In genomic region chr5:123223051-123223410, GRCm38 (mm10) we compare ENCODE assay signal across 16 mouse cellular contexts. TPM values are rescaled to one million over a fixed set of nuclear protein-coding genes. Genes with fewer than 3 reads are reported as not detected.
DNase-seq lines count a peak whose midpoint lies in the region; ATAC-seq and TF ChIP-seq lines count a peak whose summit lies in the region.
"Had no signal": no experiment of that assay in that cellular context is flagged by ENCODE, and none has a peak within 500 bp of the region (broad histone marks: within the 10 kb centered on the region; RNA-seq: fewer than 3 reads in every experiment).

No protein-coding gene starts in this region.

- H3K4me3 ChIP-seq in lung, postnatal 0 days (ENCODE audit: low read depth, low read length), result no peak overlapping the region
- H3K4me3 ChIP-seq: limb, embryonic 13.5 days; megakaryocyte, embryonic 14.5 days had no signal

- no peaks in the 10 kb centered on the region for H3K27me3 ChIP-seq in lung, postnatal 0 days (replicated peaks; ENCODE audit: insufficient read depth, low read length)
- H3K27me3 ChIP-seq: limb, embryonic 13.5 days; megakaryocyte, embryonic 14.5 days had no signal

- ATAC-seq in lung, postnatal 0 days, result no peak
- peak; percentile 82 for ATAC-seq in megakaryocyte-erythroid progenitor cell, adult 5-6 weeks (replicated peaks; ENCODE audit: low FRiP score, low TSS enrichment, poor library complexity, severe bottlenecking)
- ATAC-seq in activated CD4-positive, CD25-positive, alpha-beta regulatory T cell, adult 4 months, result no peak

- no peaks in the 10 kb centered on the region for H3K36me3 ChIP-seq in lung, postnatal 0 days (ENCODE audit: insufficient read depth, low read length)
- H3K36me3 ChIP-seq: limb, embryonic 13.5 days had no signal

- H3K4me1 ChIP-seq in lung, postnatal 0 days (ENCODE audit: insufficient read depth, low read depth, low read length), result no peaks in the 10 kb centered on the region
- H3K4me1 ChIP-seq: limb, embryonic 13.5 days had no signal

- TF ChIP-seq EP300 in lung, postnatal 0 days (IDR thresholded peaks at IDR 0.05), result no peak

- H3K27ac ChIP-seq in lung, postnatal 0 days (ENCODE audit: low read length), result no peak overlapping the region
- H3K27ac ChIP-seq: limb, embryonic 13.5 days had no signal

- 58% methylated on average over 4 of the region's 4 CpGs for WGBS in lung, postnatal 0 days

- no peak overlapping the region for H3K4me2 ChIP-seq in lung, postnatal 0 days (replicated peaks; ENCODE audit: low read depth, low read length)
- H3K4me2 ChIP-seq: limb, embryonic 13.5 days had no signal

- no peak overlapping the region for H3K9ac ChIP-seq in lung, postnatal 0 days (replicated peaks; ENCODE audit: low read depth)
- H3K9ac ChIP-seq: limb, embryonic 13.5 days had no signal

- H3K9me3 ChIP-seq in lung, postnatal 0 days (ENCODE audit: low read length), result no peaks in the 10 kb centered on the region

- peak; percentile 33 for DNase-seq in adrenal gland, adult 2 months
- DNase-seq in adrenal gland, postnatal 10 days, result no peak
- DNase-seq in lung, postnatal 36 days, result peak; percentile 21
- DNase-seq in lung, postnatal 0 days (ENCODE audit: low spot score), result no peak
- peak; percentile 64 to 82 for DNase-seq in kidney, postnatal 36 days
- DNase-seq in thymus, postnatal 25 days, result no peak
- DNase-seq: embryo, embryonic 11 days; gastrocnemius, postnatal 10 days; heart, postnatal 10 days; layer of hippocampus, postnatal 36 days had no signal

- TF ChIP-seq CTCF in lung, postnatal 0 days (IDR thresholded peaks at IDR 0.05), result no peak

RNA-seq across cellular contexts. Expression of gene Wdr66, which starts 28.9 kb away (rescaled TPM):
- total RNA-seq in adrenal gland, adult 2 months (2021), result 1 to 10 TPM; 1.0 to 1.2 TPM
- polyA plus RNA-seq in adrenal gland, adult 2 months (2012; rRNA removed), result 0.56 and 0.79 TPM in 2 replicates
- total RNA-seq in adrenal gland, postnatal 10 days (2021), result under 1 TPM; 0.39 to 0.73 TPM
- 1.9 and 2.5 TPM in 2 replicates for polyA plus RNA-seq in lung, postnatal 0 days (2015; fragmentation: Nextera tagmentation; extraction: Ambion mirVana)
- total RNA-seq in megakaryocyte-erythroid progenitor cell, adult 5-6 weeks (2014; fragmentation: Nextera tagmentation), result not detected in 2 replicates
- total RNA-seq in megakaryocyte-erythroid progenitor cell, adult 5-6 weeks (2017), result 0.28 TPM in 1 of 2 replicates, not detected in the other
- polyA plus RNA-seq in activated CD4-positive, CD25-positive, alpha-beta regulatory T cell, adult 4 months (2017; shearing (Covaris generic)), result 1 to 10 TPM in 1 of 2 experiments, under 1 TPM in 1; 0.54 to 1.4 TPM

RNA-seq across cellular contexts. Expression of gene Hpd, which starts 40.5 kb away (rescaled TPM):
- total RNA-seq in adrenal gland, adult 2 months (2021), result 10 to 100 TPM in 1 of 2 experiments, 1 to 10 TPM in 1; 5.0 to 11.2 TPM
- polyA plus RNA-seq in adrenal gland, adult 2 months (2012; rRNA removed), result 1.0 and 2.2 TPM in 2 replicates
- 100 to 1,000 TPM in 1 of 2 experiments, 10 to 100 TPM in 1; 65.8 to 142 TPM for total RNA-seq in adrenal gland, postnatal 10 days (2021)
- 0.19 TPM in 1 of 2 replicates, not detected in the other for polyA plus RNA-seq in lung, postnatal 0 days (2015; fragmentation: Nextera tagmentation; extraction: Ambion mirVana)
- not detected in 2 replicates for total RNA-seq in megakaryocyte-erythroid progenitor cell, adult 5-6 weeks (2014; fragmentation: Nextera tagmentation)
- not detected in 2 replicates for total RNA-seq in megakaryocyte-erythroid progenitor cell, adult 5-6 weeks (2017)
- polyA plus RNA-seq in activated CD4-positive, CD25-positive, alpha-beta regulatory T cell, adult 4 months (2017; shearing (Covaris generic)), result not detected
- total RNA-seq: ES-E14; heart, postnatal 10 days; layer of hippocampus, postnatal 36 days had no signal
- polyA plus RNA-seq: limb, embryonic 13.5 days; thymus, postnatal 0 days had no signal

RNA-seq across cellular contexts. Expression of gene Psmd9, which starts 53.8 kb away (rescaled TPM):
- total RNA-seq in adrenal gland, adult 2 months (2021), result 10 to 100 TPM; 20.5 to 29.1 TPM
- 17.9 and 22.6 TPM in 2 replicates for polyA plus RNA-seq in adrenal gland, adult 2 months (2012; rRNA removed)
- total RNA-seq in adrenal gland, postnatal 10 days (2021), result 10 to 100 TPM; 29.0 to 29.4 TPM
- 61.3 and 62.0 TPM in 2 replicates for polyA plus RNA-seq in lung, postnatal 0 days (2015; fragmentation: Nextera tagmentation; extraction: Ambion mirVana)
- 89.8 and 96.1 TPM in 2 replicates for total RNA-seq in megakaryocyte-erythroid progenitor cell, adult 5-6 weeks (2014; fragmentation: Nextera tagmentation)
- total RNA-seq in megakaryocyte-erythroid progenitor cell, adult 5-6 weeks (2017), result 36.0 and 41.0 TPM in 2 replicates
- polyA plus RNA-seq in activated CD4-positive, CD25-positive, alpha-beta regulatory T cell, adult 4 months (2017; shearing (Covaris generic)), result 10 to 100 TPM; 31.6 to 42.2 TPM

Comparison
In these comparisons a context has a peak if more than half of its experiments do, and no peak if none do; other contexts are left out.
1. DNase-seq: peak in adrenal gland, adult 2 months (single experiment), lung, postnatal 36 days (single experiment) and kidney, postnatal 36 days (2 of 2); none in adrenal gland, postnatal 10 days (single experiment), lung, postnatal 0 days (single experiment) and thymus, postnatal 25 days (single experiment).
2. RNA of gene Hpd, which starts 40.5 kb away (total RNA-seq): 65.8 to 142 TPM in adrenal gland, postnatal 10 days and 5.0 to 11.2 TPM in adrenal gland, adult 2 months; not detected in megakaryocyte-erythroid progenitor cell, adult 5-6 weeks; every median in the first group is over 4 times any median in the second.